Mouse (Mus musculus) bone marrow, adult 2 months (tissue): ENCODE data around the gene Thsd7a.

Experiments used
- CTCF ChIP-seq: fragments of 200-500 bp; IDR thresholded peaks from 2 replicates; pipeline ENCODE4 v1.5.1; 2011; ENCODE audit warnings: low read length, control low read depth; ENCODE audit not compliant: control insufficient read depth, insufficient read depth
- POLR2A ChIP-seq: fragments of 200-500 bp; IDR thresholded peaks from 2 replicates; pipeline ENCODE4 v1.6.1; 2011; ENCODE audit warnings: low read depth, mild to moderate bottlenecking, control low read depth, low read length, borderline replicate concordance; ENCODE audit not compliant: control insufficient read depth

- TF ChIP-seq CTCF (no peak), POLR2A (no peak)
These were observed 397.0 kb downstream of the Thsd7a start for GRCm38 (mm10) chr6:12352165-12352719.
